Mouse (Mus musculus) cerebellum, postnatal 25 days (tissue): ENCODE data around the gene Dydc1.

Experiments used
- DNase-seq, 2 experiments: peaks; one replicate each; pipeline ENCODE4 v3.0.0; 2021; ENCODE audit warnings: mixed read lengths in 2 of 2

Dydc1 gene

GRCm38 (mm10) chr14:41100712-41101111 is 28.0 kb downstream of the Dydc1 start:
- DNase-seq, result no peak

GRCm38 (mm10) chr14:41101242-41101641 is 28.5 kb downstream of the Dydc1 start:
- no peak for DNase-seq

DNA sequence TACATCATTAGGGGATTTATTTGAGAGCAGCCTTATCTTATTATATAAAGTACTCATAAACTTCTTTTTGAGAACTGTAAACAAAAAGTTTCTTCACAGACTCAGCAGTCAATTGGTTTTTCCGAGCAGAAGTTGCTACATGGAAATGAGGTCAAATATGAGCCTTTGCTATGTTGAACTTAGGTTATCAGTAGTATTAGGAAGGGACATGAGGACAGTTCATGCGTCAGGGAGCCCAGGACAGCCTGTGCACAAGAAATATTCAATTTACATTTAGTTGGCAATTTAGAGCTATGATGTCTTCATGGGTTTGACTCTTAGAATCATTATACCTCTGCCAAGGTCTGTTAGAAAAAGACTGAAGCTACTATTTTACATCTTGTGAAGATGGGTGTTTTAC is 29.6 kb downstream of the Dydc1 start:
- no peak for DNase-seq

DNA sequence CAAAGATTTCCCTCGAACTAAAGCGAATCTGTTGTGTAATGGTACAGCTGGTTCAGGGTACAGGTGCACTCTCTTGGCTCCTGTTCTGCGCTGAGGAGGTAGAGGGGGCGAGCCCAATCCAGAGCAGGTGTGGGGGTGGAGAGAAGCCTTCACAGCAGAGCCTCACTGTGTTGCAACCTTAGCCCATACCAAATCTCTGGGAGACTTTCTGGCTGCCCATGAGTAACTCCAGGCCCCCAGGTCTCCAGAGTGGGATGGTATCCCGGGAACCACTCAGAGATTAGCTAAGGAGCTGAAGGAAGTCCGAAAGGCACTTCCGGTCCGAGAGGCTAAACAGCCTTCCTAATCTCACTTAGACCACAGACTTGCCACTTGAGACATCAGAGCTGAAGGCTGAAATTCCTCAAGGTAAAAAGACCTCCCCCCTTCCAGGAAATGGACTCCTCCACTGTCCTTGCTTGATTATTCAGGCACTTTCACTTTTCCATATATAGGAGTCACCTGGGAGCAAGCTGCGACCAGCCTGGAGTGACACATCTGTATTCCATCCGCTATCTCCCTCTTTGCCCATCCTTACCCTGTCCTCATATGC is 32.2 kb downstream of the Dydc1 start, which contains the start of gene Mat1a:
TSS of gene Mat1a (plus strand) at position 183 of the 592 bp plus-strand sequence.
- DNase-seq, result no peak

- DNase-seq, result no peak
These were observed 38.4 kb downstream of the Dydc1 start for GRCm38 (mm10) chr14:41111031-41111668.

- no peak for DNase-seq
These were observed 40.2 kb downstream of the Dydc1 start for GRCm38 (mm10) chr14:41112944-41113343.

- peak; percentile 28 to 60 for DNase-seq
These were observed 43.6 kb downstream of the Dydc1 start for GRCm38 (mm10) chr14:41116271-41116670.

GRCm38 (mm10) chr14:41124683-41125082 is 52.0 kb downstream of the Dydc1 start:
- no peak for DNase-seq

DNA sequence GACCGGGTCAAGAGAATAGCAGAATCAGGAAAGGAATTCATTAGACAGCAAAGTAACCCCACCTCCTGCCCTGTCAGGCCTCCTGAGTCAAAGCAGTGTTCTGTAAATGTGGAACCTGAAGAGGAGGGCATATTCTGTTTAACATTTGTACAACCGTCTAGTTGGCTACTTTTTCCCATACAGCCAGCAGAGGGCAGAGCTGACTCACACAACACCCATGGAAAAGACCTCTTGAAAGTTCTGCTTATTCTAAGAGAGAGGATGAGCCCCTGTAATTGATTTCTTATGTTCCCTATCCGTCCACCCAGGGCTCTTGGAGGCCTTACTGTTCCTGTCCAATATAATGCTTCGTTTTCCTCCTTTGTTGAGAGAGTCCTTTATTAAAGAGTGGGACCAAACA is 55.3 kb downstream of the Dydc1 start:
- peak in 1 of 2 experiments; percentile 11 for DNase-seq

DNA sequence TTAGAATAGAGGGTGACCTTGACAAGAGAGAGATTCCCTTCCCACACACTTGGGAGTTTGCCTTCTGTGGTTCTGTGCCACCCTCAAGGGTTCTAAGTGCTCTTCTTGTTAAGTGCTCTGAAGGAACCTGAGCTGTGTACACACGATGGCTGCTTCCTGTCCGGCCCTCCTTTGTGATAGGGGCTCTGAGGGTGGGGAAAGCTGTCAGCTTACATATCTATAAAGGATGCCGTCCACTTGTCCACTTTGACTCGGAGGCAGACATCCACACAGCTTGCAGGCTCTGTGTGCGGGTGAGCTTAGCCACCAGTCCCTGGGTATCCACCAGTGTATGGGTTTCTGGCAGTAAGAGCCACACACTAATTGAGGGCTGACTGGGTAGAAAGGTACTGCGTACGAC is 58.8 kb downstream of the Dydc1 start, which contains the start of gene Sftpa1:
TSS of gene Sftpa1 (plus strand) at position 243 of the 400 bp plus-strand sequence.
- no peak for DNase-seq

DNA sequence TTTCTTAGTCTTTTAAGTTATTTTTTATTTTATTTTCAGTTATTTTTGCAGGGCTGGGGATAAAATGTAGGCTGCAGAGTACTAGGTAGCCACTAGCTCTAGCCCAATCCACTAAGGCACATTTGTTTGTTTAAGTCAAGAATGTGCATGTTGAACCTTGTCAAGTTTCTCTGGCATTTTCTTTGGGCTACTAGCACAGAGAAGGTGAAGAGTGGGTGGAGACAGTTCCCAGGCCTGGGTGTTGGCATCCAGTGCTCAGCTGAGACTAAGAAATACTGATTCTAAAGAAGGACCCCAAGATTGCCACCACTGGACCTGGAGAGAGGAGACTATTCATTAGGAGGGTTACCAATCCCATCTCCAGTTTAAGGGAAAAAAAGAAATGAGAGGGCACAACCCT is 64.3 kb downstream of the Dydc1 start:
- DNase-seq, result no peak

DNA sequence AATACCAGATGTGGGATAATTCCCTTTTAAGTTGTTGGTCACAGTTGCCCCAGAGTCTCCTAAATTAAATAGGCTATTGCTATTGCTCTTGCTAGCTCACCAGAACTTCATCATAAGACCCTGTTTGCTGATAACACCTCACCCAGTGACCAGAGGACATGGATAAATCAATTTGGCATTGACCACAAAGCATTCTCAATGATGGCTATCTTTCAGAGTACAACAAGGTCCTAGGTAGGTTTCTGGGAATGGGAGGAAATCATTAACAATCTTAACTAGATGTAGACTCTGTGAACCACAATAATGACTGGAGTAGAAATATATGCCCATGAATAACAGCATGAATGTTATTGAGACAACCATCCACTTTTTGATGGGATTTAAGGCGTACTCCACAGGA is 68.0 kb downstream of the Dydc1 start:
- DNase-seq, result no peak
